21 mouse cellular contexts compared by ENCODE assay signal in the genomic region with DNA sequence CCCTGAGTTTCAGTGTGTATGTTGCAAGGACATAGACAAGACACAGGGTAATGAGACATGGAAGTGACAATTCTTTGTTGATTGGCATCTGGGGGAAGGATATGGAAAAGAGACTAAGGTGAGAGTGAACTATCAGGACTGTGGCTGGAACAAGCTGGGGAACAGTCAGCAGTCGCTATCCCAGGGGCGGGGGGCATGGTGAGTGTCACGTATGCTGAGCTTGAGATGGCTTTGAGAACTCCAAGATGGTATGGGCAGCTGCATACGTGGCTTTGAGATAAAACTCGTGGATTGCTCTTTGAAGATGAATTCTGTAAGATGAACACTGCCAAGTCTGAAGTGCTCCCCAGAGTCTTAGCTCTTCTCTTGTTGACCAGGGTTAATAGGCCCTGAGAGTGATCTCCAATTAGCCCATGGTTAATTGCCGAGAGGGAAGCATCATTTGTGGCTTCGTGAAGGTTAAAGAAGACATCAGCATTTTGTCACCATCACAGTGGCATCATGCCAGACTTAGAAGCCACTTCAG. TPM values are rescaled to one million over a fixed set of nuclear protein-coding genes. Genes with fewer than 3 reads are reported as not detected.
"Had no signal": no experiment of that assay in that cellular context is flagged by ENCODE, and none has a peak within 500 bp of the region (broad histone marks: within the 10 kb centered on the region; RNA-seq: fewer than 3 reads in every experiment).

No protein-coding gene starts in this region.

- H3K4me2 ChIP-seq: liver, embryonic 11.5 days; liver, embryonic 13.5 days; liver, embryonic 15.5 days; midbrain, embryonic 11.5 days; midbrain, embryonic 13.5 days; midbrain, embryonic 15.5 days; neural tube, embryonic 12.5 days; stomach, embryonic 15.5 days had no signal

- H3K27me3 ChIP-seq: liver, embryonic 13.5 days; liver, embryonic 15.5 days; megakaryocyte, embryonic 14.5 days; midbrain, embryonic 13.5 days; midbrain, embryonic 15.5 days; neural tube, embryonic 12.5 days; stomach, embryonic 15.5 days had no signal

- DNase-seq: liver; liver, embryonic 13.5 days; liver, postnatal 0 days; right cerebral cortex, postnatal 14 days; thymus, adult 2 months; thymus, postnatal 25 days; thymus, postnatal 4 days had no signal

- H3K4me3 ChIP-seq: liver, embryonic 13.5 days; liver, embryonic 15.5 days; megakaryocyte, embryonic 14.5 days; midbrain, embryonic 13.5 days; midbrain, embryonic 15.5 days; neural tube, embryonic 12.5 days; stomach, embryonic 15.5 days had no signal

- H3K36me3 ChIP-seq: liver, embryonic 13.5 days; liver, embryonic 15.5 days; midbrain, embryonic 13.5 days; midbrain, embryonic 15.5 days; neural tube, embryonic 12.5 days; stomach, embryonic 15.5 days had no signal

- H3K9ac ChIP-seq: liver, embryonic 13.5 days; liver, embryonic 15.5 days; liver, postnatal 0 days; midbrain, embryonic 13.5 days; midbrain, embryonic 15.5 days; neural tube, embryonic 12.5 days; stomach, embryonic 15.5 days had no signal

- ATAC-seq: liver, postnatal 0 days; midbrain, embryonic 13.5 days; midbrain, embryonic 15.5 days had no signal

- H3K4me1 ChIP-seq: liver, embryonic 13.5 days; liver, embryonic 15.5 days; megakaryocyte, embryonic 14.5 days; midbrain, embryonic 13.5 days; midbrain, embryonic 15.5 days; neural tube, embryonic 12.5 days; stomach, embryonic 15.5 days had no signal

- H3K27ac ChIP-seq: liver, embryonic 13.5 days; liver, embryonic 15.5 days; macrophage; midbrain, embryonic 13.5 days; midbrain, embryonic 15.5 days; neural tube, embryonic 12.5 days; stomach, embryonic 15.5 days; stomach, postnatal 0 days had no signal

- H3K9me3 ChIP-seq: liver, embryonic 13.5 days; liver, embryonic 15.5 days; megakaryocyte, embryonic 14.5 days; midbrain, embryonic 13.5 days; midbrain, embryonic 15.5 days; neural tube, embryonic 12.5 days; stomach, embryonic 15.5 days had no signal

RNA-seq across cellular contexts. Expression of a gene that starts 29.3 kb away (rescaled TPM):
- total RNA-seq: megakaryocyte progenitor cell, adult 5-6 weeks; monocyte, adult 5-6 weeks; neutrophil, adult 5-6 weeks had no signal
- polyA plus RNA-seq: liver, embryonic 11.5 days; liver, embryonic 13.5 days; liver, embryonic 15.5 days; liver, postnatal 0 days; macrophage; spleen, adult 2 months had no signal
